Mouse (Mus musculus): ENCODE data around the gene Rft1.

Rft1 gene

DNA sequence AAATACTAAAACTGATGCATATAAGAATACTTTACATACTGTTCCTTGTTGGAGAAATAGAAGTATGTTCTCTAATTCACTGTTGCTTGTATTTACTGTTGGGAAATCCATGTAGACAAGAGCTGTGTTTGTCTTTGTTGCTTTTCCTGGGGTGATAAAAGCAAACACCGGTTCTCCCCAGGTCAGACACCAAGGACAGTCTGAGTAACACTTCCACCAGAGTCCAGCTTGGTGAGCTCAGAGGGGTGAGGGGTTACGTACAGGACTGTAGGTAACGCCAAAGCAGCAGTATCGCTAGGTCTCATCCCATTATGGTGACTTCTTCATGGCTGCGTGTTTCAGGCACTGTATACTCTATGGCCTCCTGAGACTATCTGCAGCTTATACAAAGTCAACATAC lies 80.5 kb downstream of the Rft1 start:
- DNase-seq (ENCODE audit: low spot score), result no peak

DNA sequence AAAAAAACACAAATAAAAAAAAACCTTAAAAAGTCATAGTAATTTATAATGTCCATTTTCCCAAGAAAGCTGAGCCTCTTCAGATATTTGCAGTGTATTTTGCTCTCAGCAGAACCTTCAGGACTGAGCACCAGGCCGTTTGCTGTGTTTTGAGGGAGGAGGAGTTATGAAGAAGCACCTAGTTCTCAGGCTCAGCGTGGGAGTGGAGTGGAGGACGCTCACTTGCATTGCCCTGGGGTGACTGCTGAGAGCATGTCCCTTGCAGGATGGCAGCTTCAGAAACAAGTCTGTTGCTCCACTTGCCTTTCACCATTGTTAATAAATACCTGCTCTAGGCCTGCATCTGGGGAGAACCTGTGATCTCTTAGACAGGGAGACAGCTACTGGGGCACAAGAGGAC lies 81.7 kb downstream of the Rft1 start:
- no peak for DNase-seq (ENCODE audit: low spot score)

DNA sequence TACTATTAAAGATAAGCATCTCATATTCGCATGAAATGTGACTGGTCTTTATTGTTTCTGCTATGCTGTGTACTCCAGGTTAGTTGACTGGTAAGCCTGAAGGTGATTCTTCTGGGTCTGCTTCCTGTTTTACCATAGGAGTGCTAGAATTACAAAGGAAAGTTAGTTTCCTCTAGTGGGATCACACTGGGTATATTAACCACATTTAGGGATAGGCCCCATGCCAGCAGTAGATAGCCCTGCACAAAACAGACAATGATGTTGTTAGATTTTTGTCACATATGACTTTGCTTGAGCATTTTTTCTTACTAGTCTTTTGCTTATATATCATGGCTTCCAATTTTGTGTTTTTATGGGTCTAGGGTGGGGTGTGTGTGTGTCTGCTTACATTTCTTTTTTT lies 82.3 kb downstream of the Rft1 start:
- DNase-seq (ENCODE audit: low spot score), result no peak
